Mouse (Mus musculus): ENCODE measurements around the gene Col3a1.

The Col3a1 gene

DNA sequence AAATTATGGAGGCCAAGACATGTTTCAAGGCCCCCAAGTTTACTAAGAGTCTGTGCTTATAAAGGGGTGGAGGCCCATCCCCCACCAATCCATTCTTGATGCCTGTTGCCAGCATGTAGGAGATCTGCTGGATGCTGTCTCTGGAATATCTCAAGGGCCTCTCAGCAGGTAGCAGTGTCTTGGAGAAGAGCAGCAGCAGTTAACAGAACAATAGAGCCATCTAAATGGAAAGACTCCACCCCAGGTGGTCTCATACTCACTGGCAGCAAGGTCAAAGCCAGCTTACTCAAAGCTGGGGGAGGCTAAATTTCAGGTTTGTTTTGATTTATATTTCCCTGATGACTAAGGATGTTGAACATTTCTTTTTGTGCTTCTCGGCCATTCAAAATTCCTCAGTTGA, 46.7 kb downstream of the Col3a1 start:
- TF ChIP-seq GATA4 (IDR thresholded peaks at IDR 0.05; ENCODE audit: insufficient replicate concordance, low read length): no peak

DNA sequence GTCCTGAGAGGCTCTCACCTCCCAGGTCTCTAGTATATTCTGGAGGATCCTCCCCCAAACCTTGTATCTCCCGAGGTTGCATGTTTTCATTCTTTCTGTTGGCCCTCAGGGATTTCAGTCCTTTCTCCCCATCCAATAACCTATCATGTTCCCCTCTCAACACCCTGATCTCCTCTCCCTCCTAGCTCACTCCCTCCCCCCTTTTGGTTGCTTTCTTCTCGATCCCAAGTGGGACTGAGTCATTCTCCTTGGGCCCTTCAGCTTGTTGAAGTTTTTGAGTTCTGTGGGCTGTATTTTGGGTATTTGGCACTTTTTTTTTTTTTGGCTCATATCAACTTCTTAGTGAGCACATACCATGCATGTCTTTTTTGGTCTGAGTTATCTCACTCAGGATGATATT, 47.8 kb downstream of the Col3a1 start:
- TF ChIP-seq GATA4 (IDR thresholded peaks at IDR 0.05; ENCODE audit: insufficient replicate concordance, low read length): no peak

DNA sequence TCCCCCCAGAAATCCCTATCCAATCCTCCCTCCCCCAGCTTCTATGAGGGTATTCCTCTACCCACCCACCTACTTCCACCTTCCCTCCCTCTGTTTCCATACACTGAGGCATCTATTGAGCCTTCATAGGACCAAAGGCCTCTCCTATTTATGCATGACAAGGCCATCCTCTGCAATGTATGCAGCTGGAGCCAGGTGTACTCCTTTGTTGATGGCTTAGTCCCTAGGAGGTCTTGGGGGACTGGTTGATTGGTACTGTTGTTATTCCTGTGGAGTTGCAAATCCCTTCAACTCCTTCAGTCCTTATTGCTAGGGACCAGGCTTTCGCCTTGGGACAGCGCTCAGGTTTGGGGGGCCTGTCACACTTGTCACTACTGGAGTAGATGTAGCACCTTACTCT, 48.3 kb downstream of the Col3a1 start:
- TF ChIP-seq GATA4 (IDR thresholded peaks at IDR 0.05; ENCODE audit: insufficient replicate concordance, low read length): no peak

DNA sequence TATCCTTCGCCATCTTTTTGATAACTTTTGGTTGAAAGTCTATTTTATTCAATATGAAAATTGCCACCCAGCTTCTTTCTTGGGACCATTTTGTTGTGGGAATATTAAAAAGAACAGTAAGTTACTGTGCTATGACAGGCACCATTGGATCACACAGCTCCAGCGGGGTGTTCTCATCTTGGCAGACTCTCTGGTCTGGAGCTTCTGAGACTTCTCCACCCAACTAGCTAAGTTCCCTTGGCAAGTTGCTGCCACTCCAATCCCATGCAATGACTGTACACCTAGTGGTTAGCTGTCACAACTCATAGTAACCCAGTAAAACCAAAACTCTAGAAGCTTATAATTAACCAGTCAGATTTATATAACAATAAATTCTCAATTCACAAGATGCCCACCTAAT, 51.9 kb downstream of the Col3a1 start:
- no peak for TF ChIP-seq GATA4 (IDR thresholded peaks at IDR 0.05; ENCODE audit: insufficient replicate concordance, low read length)

DNA sequence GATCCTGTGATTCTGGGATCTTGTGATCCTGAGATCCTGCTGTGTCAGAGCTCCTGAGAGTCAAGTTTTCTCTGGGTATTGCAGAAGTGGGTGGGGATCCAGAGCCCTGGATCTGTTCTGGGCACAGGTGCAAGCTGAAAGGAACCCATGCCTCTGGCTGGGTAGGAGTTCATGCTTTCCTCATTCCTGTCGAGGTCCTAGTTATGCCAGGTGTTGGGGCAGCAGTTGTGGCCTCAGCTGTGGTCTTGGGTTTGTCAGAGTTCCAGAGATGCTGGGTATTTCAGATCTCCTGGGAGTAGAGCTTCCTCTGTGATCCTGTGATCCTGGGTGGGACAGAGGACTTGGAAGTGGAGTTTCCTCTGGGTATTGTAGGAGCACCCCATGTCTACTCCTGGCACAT, 54.1 kb downstream of the Col3a1 start:
- no peak for TF ChIP-seq GATA4 (IDR thresholded peaks at IDR 0.05; ENCODE audit: insufficient replicate concordance, low read length)

DNA sequence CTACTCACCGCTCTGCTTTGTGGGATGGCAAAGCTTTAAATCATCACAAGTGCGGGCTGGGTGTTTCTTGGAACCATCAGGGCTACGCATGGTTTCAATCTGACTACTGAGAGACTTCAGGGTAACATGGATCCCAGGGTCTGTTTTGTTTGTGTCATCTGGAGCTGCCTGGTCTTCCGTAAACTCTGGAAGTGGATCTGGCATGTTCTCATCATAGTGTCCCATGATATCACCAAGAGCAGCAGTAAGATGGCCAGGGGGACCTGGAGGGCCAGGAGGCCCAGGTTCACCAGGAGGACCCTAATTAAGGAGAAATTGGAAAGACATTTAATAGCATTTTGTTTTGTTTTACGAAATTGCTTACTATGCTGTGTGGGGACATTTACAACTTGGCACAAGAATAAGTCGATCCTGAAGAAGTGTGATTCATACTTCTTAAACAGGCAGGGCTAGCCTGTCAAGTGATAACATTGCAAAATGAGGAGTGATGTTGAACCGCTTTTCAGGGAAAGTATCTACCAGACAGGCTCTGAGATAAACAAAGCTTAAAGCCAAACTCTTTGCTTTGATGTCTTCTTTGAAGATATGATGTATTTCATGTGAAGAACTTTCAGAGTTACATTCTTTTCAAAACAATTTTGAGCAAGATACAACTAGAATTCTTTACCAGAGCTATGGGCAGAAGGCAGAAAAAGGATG, 68.8 kb downstream of the Col3a1 start:
- no peak for TF ChIP-seq GATA4 (IDR thresholded peaks at IDR 0.05; ENCODE audit: insufficient replicate concordance, low read length)

DNA sequence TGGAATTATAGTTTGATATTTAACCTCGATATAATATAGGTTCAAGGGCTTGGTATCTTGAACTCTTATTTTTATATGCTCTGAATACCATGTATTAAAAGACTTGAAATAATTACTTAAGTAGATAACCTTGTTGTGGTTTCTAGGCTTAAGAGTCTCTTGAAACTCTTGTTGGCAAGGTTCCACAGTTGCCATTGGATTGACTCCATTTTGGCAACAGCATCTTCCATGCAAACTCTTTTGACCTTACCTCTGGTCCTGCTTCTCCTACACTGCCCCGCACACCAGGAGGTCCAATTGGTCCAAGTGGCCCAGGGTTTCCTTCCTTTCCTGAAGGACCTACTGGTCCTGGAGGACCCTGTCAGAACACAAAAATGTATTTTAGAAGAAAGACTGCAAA, 70.5 kb downstream of the Col3a1 start:
- no peak for TF ChIP-seq GATA4 (IDR thresholded peaks at IDR 0.05; ENCODE audit: insufficient replicate concordance, low read length)
